Mouse (Mus musculus) layer of hippocampus, adult 9-10 months (tissue): Measurements from ENCODE around the gene Fads3.
A peak's percentile ranks its signal among the peaks of the same experiment; 100 is the strongest.

Experiments
- DNase-seq: peaks from one replicate; pipeline ENCODE4 v3.0.0; 2022; ENCODE audit warnings: low spot score

Gene Fads3

DNA sequence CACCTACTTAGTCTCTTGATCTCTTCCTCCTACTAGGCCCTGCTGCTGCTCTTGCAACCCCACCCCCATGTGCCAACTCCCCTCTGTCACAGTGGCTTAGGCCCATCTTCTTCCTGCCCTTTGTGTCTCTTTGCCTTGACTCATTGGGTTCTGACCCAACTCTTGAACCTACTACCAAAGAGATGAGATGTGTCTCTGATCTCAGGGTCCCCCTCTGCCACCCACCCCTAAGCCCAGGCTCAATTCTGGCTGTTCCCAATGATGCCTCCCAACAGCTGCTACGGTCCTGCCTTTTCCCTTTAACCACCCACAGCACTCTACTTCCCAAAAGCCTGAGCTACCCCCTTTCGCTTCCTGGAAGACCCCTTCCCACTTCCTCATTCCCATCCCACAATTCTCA lies 19.4 kb upstream of the Fads3 start:
- DNase-seq = no peak

DNA sequence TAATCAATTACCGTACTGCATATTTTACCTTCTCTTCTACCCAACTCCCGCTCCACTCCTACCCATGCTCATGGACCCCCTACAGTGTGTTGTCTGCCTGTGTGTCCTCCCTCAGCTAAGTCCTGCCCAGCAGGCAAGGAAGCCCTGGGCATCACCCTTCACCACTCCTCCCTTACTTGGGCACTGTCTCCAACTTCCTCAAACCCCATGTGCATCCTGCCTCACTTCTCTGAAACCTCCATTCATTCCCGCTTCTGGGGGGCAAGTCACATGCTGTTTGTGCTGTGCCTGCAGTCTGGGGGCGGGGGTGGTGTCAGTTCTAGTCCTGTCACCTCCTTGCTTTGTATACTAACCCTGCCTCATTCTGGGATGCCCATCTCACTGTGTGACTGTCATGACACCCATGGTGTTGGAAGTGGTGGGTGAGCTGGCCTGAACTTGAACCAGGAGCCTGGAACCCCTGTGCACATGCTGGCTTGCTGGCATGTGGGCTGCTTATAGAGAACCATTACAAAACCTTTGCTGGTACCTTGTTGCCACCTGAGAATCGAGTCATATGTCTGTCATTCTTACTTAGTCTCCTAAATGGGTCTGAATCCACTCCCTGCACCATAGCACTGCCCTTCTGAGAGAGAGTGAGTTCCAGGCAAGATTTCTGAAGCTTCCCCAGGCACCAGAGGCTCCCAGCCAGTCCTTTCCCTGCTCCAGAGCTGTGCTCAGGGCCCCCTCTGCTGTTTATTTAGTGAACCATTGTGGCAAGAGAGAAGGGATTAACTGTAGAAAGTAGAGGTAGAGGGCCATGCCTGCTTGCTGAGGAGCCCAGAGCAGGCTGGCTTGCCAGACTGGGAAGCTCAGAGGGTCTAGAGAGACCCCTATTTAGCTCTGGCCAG lies 18.7 kb upstream of the Fads3 start:
- DNase-seq = no peak

DNA sequence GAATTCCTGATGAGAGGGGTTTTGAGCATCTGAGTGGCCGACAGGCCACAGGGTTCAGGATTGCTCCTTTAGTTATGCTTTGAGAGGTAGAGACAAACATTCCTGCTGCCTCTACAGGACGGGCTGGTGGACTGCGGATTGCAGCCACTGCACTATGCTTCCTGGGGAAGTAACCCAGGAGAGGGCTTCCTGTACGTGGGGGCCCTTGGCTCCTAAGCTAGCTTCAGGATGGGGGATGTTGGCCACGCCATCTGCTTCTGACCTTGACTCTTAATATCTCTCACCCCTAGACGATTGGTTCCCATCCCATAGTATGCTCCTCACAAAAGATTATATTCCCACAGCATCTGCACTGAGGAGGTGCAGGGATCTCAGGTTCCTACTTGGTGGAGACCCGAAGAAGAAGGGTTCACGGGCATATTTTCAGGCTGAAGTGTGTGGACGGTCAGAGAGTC lies 18.0 kb upstream of the Fads3 start:
- no peak for DNase-seq

DNA sequence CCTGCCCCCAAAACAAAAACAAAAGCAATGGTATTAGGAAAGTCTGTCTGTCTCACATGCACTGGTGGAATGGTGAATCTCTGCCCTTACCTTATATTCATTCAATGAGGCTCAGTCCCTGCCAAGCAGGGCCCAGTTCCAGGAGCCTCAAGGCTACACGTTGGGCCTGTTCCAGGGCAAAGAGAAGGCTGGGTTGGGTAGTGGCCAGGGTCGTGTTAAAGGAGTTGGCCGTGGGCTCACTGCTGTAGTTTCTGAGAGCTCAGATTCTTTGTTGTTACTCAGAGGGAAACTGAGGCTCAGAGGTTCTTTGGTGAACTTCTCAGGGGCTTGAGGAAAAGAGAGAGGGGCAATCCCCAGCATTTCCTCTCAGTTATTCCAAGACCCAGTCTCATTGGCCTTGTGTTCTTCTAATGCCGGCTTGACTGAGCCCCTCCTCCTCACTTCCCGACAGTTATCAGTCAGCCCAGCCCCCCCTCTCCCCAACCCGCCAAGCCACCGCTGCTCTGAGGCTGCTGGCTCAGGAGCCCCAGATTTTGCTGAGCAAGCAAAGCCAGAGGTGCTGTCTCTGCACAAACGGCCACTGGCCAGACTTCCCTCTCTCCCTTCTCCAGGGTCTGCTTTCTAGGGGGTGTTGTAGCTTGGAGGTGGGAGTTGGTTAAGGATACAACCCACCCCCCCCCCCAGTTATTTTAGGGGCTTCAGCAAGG lies 16.0 kb upstream of the Fads3 start:
- DNase-seq = no peak

- DNase-seq = no peak
These were observed 11.6 kb upstream of the Fads3 start for GRCm38 (mm10) chr19:10029746-10030145.

DNA sequence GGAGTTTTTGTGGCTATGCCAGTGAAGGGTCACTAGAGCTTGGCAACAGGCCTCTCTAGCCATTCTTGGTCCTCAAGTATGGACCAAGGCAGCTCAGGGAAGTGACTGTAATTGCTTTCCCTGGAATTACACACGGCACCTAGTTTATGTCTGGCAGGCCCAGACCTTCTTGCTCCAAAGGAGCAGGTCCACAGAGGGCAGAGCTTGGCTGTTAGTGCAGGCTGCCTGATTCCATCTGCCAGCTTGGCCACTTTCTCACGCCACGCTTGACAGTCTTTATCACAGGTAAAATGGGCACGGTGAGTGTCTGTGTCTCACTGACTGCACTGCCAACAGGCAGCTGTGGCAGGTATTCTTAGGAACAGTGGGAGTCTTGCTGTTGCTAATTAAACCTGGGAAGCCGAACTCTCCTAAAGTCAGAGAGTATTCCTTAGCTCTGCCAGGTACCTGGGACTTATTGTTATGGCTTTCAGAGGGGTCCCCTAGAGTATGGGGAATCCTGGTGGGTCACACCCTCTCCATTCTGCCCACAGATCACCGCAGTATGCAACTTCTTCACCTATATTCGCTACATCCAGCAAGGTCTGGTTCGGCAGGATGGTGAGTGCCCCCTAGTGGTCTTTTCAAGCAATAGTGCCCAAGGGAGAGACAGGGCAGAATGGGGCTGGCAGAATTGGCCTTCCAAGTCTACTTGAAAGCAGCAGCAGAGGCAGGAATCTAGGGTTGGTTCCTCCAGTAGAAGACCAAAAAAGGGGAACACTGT lies 8.0 kb upstream of the Fads3 start:
- no peak for DNase-seq

- no peak for DNase-seq
These were observed 7.0 kb upstream of the Fads3 start for GRCm38 (mm10) chr19:10034356-10034755.

- DNase-seq = peak; percentile 64
These were observed 6.5 kb upstream of the Fads3 start for GRCm38 (mm10) chr19:10034785-10035447.

GRCm38 (mm10) chr19:10037534-10037933 lies 3.8 kb upstream of the Fads3 start:
- no peak for DNase-seq

- DNase-seq = no peak
These were observed 3.0 kb upstream of the Fads3 start for GRCm38 (mm10) chr19:10038364-10038763.

DNA sequence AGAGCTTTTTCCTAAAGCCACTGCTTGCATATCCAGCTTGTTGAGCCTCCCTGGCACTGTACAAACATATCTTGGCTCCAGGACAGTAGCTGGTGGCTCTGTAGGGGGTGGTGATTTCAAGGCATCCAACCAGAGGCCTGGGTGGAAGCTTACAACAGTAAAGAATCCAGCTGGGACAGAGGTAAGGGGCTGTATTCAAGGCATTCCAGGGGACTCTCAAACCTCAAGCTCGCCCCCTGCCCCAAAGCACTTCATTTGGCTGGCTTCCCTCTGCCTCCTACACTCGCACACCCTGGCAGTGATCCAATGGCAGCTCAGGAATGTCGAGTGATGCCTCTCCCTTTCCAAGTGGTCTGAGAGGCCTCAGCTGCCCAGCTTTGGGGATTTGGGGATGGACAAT lies 2.5 kb upstream of the Fads3 start:
- no peak for DNase-seq

GRCm38 (mm10) chr19:10039615-10040014 lies 1.8 kb upstream of the Fads3 start:
- DNase-seq = no peak

DNA sequence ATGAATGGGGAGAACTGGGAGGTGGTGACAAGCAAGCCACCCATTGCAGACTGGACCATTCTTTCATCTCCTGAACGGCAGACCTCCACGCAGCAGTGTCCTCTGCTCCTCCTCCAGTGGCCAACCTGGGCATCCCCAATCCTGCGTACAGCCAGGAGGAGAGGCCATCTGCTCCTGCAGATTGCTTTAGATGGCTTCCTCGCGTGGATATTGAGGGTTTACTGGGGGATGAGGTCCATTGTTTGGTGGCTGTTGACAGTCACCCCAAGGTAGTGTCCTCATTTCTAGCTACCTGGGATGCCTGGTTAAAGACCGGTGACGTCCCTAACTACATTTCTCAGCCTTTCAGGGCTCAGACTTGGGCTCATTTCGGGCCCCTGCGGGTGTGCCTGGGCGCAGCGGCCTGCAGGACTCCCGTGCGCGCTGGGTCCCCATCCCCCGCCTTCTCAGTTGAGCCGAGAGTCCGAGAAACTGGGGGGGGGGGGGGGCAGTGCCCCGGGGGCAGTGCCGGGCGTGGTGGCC lies 442 bp upstream of the Fads3 start:
- no peak for DNase-seq

DNA sequence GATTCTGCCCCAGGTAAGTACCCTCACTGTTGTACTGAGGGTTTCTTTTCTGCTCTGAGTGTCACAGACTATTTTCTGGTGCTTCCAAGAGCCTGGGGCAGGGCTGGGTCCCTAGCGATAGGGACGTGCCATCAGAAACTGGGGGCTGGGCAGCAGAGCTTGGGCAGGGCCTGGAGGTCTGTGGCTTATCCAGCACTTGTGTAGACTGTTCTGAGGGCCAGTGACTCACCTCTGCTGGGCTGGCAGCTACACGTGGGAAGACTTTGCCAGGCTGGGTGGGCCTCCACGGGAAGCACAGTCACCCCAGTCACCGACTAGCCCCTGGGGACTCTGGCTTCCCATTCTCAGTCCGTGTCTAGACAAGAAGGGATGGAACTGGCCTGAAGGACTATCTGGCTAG lies 863 bp downstream of the Fads3 start:
- no peak for DNase-seq

DNA sequence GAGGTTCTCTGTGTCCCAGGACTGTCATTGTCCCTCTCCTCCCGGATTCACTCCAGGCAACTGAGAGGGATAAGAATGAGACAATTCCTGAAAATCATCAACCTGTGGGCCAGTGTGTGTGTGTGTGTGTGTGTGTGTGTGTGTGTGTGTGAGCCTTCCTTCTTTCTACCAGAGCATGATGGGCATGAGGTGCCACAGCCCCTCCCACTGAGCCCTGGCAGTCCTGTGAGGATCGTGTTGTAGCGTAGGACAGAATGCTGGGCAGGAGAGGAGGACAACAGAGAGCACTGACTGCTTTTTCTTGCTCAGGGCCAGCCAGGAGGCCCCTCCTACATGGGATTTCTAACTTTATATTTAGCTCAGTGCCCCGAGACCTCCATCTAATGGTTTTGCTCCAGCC lies 1.4 kb downstream of the Fads3 start:
- no peak for DNase-seq

- no peak for DNase-seq
These were observed 2.3 kb downstream of the Fads3 start for GRCm38 (mm10) chr19:10043643-10044042.

GRCm38 (mm10) chr19:10045707-10046106 lies 4.3 kb downstream of the Fads3 start:
- DNase-seq = no peak

DNA sequence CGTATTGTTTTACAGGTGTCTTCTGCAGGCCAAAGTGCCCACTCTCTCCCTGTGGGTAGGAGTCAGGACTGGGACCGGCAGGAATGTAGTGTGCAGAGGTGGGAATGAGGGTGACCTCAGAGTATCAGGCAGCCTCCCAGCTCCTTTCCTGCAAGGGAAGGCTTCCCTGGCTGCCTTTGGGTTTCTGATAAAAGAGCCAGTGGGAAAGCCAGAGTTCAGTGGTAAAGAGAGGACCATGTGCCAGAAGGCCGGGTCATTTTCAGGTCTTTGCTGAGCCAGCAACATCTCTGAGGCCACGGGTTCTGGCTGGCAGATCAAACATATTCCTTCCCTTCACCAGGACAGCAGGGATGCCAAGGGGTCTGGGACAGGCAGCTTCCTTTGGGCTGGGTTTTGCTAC lies 5.0 kb downstream of the Fads3 start:
- no peak for DNase-seq

- DNase-seq = no peak
These were observed 5.6 kb downstream of the Fads3 start for GRCm38 (mm10) chr19:10046983-10047382.

DNA sequence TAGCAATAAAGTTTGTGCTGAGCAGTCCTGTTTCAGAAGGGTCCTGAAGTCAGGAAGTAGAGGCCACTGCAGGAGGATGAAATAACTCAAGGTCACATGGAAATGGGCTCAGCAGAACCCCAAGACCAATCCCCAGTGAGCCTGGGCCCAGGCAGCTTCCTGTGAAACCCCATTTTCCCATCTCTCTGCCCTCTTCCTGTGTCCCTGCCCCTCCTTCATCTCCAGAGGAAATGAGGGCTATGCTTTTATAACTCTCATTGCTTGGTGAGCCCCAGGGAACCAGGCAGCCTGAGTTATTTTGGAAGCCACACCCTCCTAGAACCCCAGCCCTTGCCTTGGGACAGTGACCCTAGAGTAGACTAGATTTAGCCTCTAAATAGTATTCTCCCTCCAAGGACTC lies 8.2 kb downstream of the Fads3 start:
- no peak for DNase-seq

DNA sequence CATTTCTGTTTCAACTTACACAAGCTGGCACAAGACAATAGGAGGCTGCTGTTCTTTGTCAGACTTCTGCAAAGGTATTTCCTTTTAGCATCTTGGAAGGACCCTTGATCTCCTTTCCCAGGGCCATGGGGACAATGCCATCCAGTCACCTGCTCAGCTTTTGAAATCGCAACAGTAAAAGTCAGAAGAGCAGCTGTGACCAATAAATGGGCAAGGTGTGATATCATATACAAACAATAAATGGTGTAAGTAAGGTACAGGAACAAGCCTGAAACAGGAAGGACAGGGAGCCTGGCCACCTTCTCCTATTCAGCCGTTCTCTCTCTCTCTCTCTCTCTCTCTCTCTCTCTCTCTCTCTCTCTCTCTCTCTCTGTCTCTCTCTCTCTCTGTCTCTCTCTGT lies 9.1 kb downstream of the Fads3 start:
- no peak for DNase-seq

GRCm38 (mm10) chr19:10052698-10053097 lies 11.3 kb downstream of the Fads3 start:
- no peak for DNase-seq
